Mouse (Mus musculus): Measurements from ENCODE around the gene Pard3. TPM values are rescaled to one million over a fixed set of nuclear protein-coding genes. Genes with fewer than 3 reads are reported as not detected.

The Pard3 gene
- polyA plus RNA-seq, 1 experiment from 2014 or later: 17.3 TPM

DNA sequence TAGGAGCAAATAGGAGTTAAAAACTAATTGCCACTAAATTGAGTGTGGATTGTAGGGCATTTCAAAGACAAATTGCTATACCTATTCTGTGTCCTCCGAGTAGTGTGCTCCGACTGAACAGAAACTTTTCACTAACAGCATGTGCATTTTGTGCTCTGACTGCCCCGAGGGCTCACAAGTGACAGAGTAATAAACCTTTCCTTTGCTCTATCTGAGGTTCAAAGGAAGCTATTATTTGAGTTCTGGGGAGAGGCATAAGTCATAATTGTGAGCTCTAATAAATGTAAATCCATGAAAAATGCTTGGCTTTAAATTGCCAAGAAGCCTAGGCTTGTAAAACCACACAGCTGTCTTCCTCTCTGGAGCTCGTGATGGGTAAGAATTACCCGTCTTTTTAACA, 156.5 kb downstream of the Pard3 start:
- ATAC-seq: peak; percentile 74
- Histone ChIP-seq H3K36me3 (ENCODE audit: control insufficient read depth, insufficient read depth, low read length) (no peaks in the 10 kb centered on the region), H3K9ac (ENCODE audit: low read depth, low read length) (no peak overlapping the region), H3K27ac (ENCODE audit: low read length) (no peak overlapping the region), H3K9me3 (ENCODE audit: control insufficient read depth, low read length) (no peaks in the 10 kb centered on the region), H3K4me1 (ENCODE audit: control insufficient read depth, insufficient read depth, low read length) (peaks cover 24% of the 10 kb centered on the region), H3K4me3 (ENCODE audit: low read length) (no peak overlapping the region), H3K27me3 (replicated peaks; ENCODE audit: control insufficient read depth, insufficient read depth, low read length) (no peaks in the 10 kb centered on the region), H3K4me2 (ENCODE audit: low read depth, low read length) (no peak overlapping the region)
- 18% methylated on average over 5 of the region's 5 CpGs for WGBS

DNA sequence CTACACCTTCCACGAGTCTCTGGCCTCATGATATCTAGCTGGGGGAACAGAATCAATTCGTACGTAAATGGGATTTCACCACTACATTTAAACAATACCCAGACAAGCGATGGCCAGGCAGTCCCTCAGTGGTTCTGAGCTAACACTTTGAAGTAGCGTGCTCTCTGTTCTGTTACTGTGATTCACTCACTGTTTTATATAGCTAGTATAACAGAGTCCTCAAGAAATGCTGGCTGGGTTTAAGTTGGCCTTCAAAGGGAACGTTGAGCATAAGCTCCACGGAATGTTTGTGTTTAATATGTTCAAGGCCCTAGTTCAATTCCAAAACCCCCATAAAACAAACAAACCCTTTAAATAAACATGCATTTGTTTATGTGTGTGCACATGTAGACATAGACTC, 156.9 kb downstream of the Pard3 start:
- ATAC-seq: peak; percentile 33; the same call in 1 of the 2 replicates
- H3K27ac ChIP-seq (ENCODE audit: low read length): no peak overlapping the region
- 32% methylated on average over 7 of the region's 7 CpGs for WGBS

DNA sequence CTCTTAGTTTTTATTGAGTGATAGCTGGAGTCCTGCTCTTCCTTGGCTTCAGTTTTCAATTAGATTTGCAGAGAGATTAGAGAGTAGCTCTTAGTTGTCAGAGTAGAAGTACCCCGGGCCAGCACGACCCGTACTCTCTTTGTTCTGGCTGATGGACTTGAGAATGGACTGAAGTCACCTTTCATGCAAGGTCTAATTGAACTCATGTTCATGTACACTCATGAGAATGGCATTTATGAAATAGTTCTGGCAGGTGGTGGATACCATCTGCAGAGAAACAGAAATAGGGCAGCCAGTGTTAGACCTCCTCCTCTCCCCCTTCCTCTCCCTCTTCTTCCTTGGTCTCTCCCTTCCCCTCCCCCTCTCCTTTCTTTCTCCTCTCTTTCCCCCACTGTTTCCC, 158.7 kb downstream of the Pard3 start:
- Histone ChIP-seq H3K9me3 (ENCODE audit: control insufficient read depth, low read length) (no peaks in the 10 kb centered on the region), H3K9ac (ENCODE audit: low read depth, low read length) (no peak overlapping the region), H3K27ac (ENCODE audit: low read length) (no peak overlapping the region), H3K36me3 (ENCODE audit: control insufficient read depth, insufficient read depth, low read length) (no peaks in the 10 kb centered on the region), H3K4me1 (ENCODE audit: control insufficient read depth, insufficient read depth, low read length) (peaks cover 29% of the 10 kb centered on the region), H3K4me2 (ENCODE audit: low read depth, low read length) (no peak overlapping the region), H3K27me3 (replicated peaks; ENCODE audit: control insufficient read depth, insufficient read depth, low read length) (no peaks in the 10 kb centered on the region), H3K4me3 (ENCODE audit: low read length) (no peak overlapping the region)
- ATAC-seq: no peak
- WGBS: 77% methylated on average over 3 of the region's 3 CpGs

More for the DNA sequence above, 156.9 kb downstream of the Pard3 start:
- no peak overlapping the region for H3K9ac ChIP-seq (ENCODE audit: low read depth, low read length)
- H3K4me1 ChIP-seq (ENCODE audit: control insufficient read depth, insufficient read depth, low read length): peaks cover 24% of the 10 kb centered on the region
- H3K9me3 ChIP-seq (ENCODE audit: control insufficient read depth, low read length): no peaks in the 10 kb centered on the region
- no peak overlapping the region for H3K4me3 ChIP-seq (ENCODE audit: low read length)
- H3K27me3 ChIP-seq (replicated peaks; ENCODE audit: control insufficient read depth, insufficient read depth, low read length): no peaks in the 10 kb centered on the region
- H3K4me2 ChIP-seq (ENCODE audit: low read depth, low read length): no peak overlapping the region
- H3K36me3 ChIP-seq (ENCODE audit: control insufficient read depth, insufficient read depth, low read length): no peaks in the 10 kb centered on the region

DNA sequence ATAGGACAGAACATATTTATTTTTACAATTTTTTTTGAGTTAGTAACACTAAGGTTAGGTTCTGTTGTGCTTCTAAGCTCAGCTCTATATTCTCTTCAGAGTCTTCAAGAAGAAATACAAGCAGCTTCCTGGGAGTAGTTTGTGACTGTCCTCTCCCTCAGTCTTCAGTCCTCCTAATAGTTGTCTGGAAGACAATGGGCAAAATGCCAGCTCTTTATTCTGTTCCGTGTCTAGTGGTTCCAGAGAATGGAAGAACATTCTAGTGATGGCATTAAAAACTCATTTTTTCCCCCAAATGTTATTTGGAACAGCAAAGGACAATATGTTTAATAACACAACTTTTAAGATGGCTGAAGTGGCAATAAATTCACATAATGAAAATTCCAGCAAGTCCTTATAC, 163.3 kb downstream of the Pard3 start:
- WGBS: 38% methylated on average over 1 of the region's 1 CpGs

DNA sequence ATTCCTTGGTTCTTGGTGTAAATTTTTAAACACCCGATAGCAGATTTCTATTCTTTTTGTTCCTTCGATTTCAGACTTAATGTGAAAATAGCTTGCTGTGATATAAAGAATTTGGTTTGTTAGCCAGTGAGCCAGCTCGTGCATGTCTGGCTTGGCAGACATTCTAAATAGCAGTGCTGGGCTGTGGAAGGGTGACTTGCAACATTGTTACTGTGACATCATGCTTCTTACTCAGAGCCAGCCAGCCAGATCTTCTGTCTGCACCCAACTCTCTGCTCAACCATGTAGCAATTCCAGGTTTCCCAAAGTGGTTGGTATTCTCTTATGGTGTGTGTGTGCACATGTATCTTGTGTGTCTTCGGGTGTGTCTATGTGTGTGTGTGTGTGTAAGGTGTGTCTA, 163.7 kb downstream of the Pard3 start:
- peaks cover 18% of the 10 kb centered on the region for H3K4me1 ChIP-seq (ENCODE audit: control insufficient read depth, insufficient read depth, low read length)
- no peak overlapping the region for H3K27ac ChIP-seq (ENCODE audit: low read length)
- H3K4me2 ChIP-seq (ENCODE audit: low read depth, low read length): no peak overlapping the region
- no peak; the same call in 1 of the 2 replicates for ATAC-seq
- no peaks in the 10 kb centered on the region for H3K9me3 ChIP-seq (ENCODE audit: control insufficient read depth, low read length)
- H3K9ac ChIP-seq (ENCODE audit: low read depth, low read length): no peak overlapping the region
- no peak overlapping the region for H3K4me3 ChIP-seq (ENCODE audit: low read length)
- WGBS: 63% methylated on average over 4 of the region's 4 CpGs
- no peaks in the 10 kb centered on the region for H3K27me3 ChIP-seq (replicated peaks; ENCODE audit: control insufficient read depth, insufficient read depth, low read length)
- H3K36me3 ChIP-seq (ENCODE audit: control insufficient read depth, insufficient read depth, low read length): no peaks in the 10 kb centered on the region

More for the DNA sequence above, 163.3 kb downstream of the Pard3 start:
- Histone ChIP-seq H3K27ac (ENCODE audit: low read length) (no peak overlapping the region), H3K27me3 (replicated peaks; ENCODE audit: control insufficient read depth, insufficient read depth, low read length) (no peaks in the 10 kb centered on the region), H3K36me3 (ENCODE audit: control insufficient read depth, insufficient read depth, low read length) (no peaks in the 10 kb centered on the region), H3K9ac (ENCODE audit: low read depth, low read length) (no peak overlapping the region), H3K9me3 (ENCODE audit: control insufficient read depth, low read length) (no peaks in the 10 kb centered on the region), H3K4me2 (ENCODE audit: low read depth, low read length) (no peak overlapping the region), H3K4me1 (ENCODE audit: control insufficient read depth, insufficient read depth, low read length) (peaks cover 21% of the 10 kb centered on the region), H3K4me3 (ENCODE audit: low read length) (no peak overlapping the region)
- ATAC-seq: no peak

DNA sequence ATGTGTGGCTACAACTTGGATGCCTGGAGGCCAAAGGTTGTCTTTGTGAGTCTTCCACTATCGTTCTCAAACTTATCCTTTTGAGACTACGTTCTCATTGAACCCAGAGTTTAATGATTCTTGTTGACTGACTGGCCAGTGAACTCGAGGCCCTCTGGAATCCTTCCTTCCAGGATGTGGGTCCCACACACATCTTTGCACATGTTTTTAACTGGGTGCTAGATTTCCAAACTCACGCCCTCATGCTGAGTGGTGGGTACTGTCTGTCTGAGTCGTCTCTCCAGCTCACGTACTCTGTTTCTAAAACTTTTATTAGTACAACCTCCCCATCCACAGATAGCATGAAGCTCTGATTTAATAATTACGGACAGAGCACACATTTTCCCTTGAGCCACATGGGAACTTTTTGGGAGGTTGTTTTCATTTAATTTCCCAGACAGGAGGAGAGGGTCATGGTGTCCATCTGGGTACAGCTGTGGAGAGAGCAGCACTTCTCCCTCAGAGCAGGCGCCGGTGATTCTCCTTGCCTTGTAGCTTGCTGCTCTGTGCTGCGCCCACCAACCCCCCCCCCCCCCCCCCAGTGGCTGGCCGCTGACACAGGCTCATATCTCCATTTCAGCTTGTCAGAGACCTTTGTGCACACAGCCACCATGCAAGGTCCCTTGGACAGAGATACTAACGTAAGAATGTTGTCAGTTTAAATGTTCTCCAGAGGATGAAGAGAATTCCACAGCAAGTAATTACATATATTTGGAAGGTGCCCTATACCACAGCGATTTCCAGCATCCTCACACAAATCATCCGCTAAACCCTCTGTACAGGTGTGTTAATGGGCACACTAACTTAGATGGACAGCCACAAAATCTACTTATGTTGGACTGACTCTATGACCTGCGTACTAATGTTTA, 165.9 kb downstream of the Pard3 start:
- Histone ChIP-seq H3K9ac (ENCODE audit: low read depth, low read length) (no peak overlapping the region), H3K4me1 (ENCODE audit: control insufficient read depth, insufficient read depth, low read length) (peaks cover 17% of the 10 kb centered on the region), H3K27ac (ENCODE audit: low read length) (peak overlapping the region; percentile 17; the same call in 1 of the 2 replicates), H3K4me3 (ENCODE audit: low read length) (no peak overlapping the region), H3K27me3 (replicated peaks; ENCODE audit: control insufficient read depth, insufficient read depth, low read length) (no peaks in the 10 kb centered on the region), H3K4me2 (ENCODE audit: low read depth, low read length) (no peak overlapping the region), H3K36me3 (ENCODE audit: control insufficient read depth, insufficient read depth, low read length) (no peaks in the 10 kb centered on the region), H3K9me3 (ENCODE audit: control insufficient read depth, low read length) (no peaks in the 10 kb centered on the region)
- WGBS: 51% methylated on average over 15 of the region's 15 CpGs
- no peak for ATAC-seq

DNA sequence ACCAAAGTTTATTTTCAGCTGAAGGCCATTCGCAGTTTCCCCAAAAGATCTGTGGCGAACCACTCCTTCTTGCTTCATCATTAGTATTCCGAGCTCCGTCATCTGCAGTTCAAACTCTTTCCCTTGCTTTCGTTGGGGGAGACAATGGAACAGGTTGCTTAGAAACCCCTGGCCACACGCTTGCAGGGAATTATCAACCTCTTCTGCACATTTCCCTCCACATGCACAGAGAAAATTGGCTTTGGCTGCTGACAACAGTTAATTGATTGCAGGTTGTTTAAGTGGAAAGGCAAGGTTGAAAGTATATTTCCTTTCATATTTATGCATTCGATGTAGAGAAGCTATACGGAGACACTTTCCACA, 166.5 kb downstream of the Pard3 start:
- no peak overlapping the region for H3K4me2 ChIP-seq (ENCODE audit: low read depth, low read length)
- H3K4me3 ChIP-seq (ENCODE audit: low read length): no peak overlapping the region
- ATAC-seq: no peak
- WGBS: 51% methylated on average over 8 of the region's 8 CpGs
- H3K9ac ChIP-seq (ENCODE audit: low read depth, low read length): no peak overlapping the region
- no peak overlapping the region for H3K27ac ChIP-seq (ENCODE audit: low read length)
- no peaks in the 10 kb centered on the region for H3K9me3 ChIP-seq (ENCODE audit: control insufficient read depth, low read length)
- H3K27me3 ChIP-seq (replicated peaks; ENCODE audit: control insufficient read depth, insufficient read depth, low read length): no peaks in the 10 kb centered on the region
- H3K36me3 ChIP-seq (ENCODE audit: control insufficient read depth, insufficient read depth, low read length): no peaks in the 10 kb centered on the region
- H3K4me1 ChIP-seq (ENCODE audit: control insufficient read depth, insufficient read depth, low read length): peaks cover 17% of the 10 kb centered on the region

DNA sequence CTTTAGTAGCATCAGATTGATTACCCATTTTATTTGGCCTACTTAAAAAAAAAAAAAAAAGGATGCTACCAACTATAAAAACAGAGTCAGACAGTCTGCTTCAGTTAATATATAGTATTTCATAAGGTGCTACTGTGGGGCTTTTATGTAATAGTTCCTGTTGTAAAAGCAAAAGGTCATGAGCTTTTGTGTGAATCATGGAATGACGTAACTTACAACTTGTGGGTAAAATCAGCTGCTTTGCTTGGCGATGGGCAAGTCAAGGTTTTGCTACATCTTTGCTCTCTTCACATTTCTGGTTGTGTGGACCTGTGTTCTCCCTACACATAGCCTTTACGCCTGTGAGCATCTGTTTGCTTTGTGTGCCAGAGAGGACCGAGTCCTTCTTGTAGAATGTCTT, 179.7 kb downstream of the Pard3 start:
- ATAC-seq: no peak
- WGBS: 86% methylated on average over 4 of the region's 4 CpGs

DNA sequence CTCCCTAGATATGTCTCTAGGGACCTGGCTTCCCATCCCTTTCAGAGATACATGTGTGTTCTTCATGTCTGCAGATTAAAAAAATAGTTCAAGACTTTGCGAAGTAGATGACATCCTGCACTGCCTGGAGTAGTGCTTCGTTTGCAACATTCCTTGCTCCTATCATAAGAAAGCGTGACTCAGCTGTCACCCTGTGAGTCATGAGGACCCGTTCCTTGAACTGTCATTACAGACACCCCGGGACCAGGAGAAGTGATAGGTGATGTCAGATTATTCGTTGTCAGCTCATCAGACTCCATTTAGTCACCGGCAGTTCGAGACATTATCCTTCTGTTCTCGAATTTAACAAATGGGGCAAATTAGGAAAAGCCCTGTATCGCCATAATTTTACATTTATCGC, 180.1 kb downstream of the Pard3 start:
- WGBS: 81% methylated on average over 11 of the region's 11 CpGs
- no peaks in the 10 kb centered on the region for H3K27me3 ChIP-seq (replicated peaks; ENCODE audit: control insufficient read depth, insufficient read depth, low read length)
- no peaks in the 10 kb centered on the region for H3K36me3 ChIP-seq (ENCODE audit: control insufficient read depth, insufficient read depth, low read length)
- H3K4me3 ChIP-seq (ENCODE audit: low read length): no peak overlapping the region
- ATAC-seq: peak; percentile 58; the same call in 1 of the 2 replicates
- no peak overlapping the region for H3K4me2 ChIP-seq (ENCODE audit: low read depth, low read length)
- no peaks in the 10 kb centered on the region for H3K9me3 ChIP-seq (ENCODE audit: control insufficient read depth, low read length)
- H3K4me1 ChIP-seq (ENCODE audit: control insufficient read depth, insufficient read depth, low read length): peaks cover 3% of the 10 kb centered on the region
- H3K27ac ChIP-seq (ENCODE audit: low read length): no peak overlapping the region
- H3K9ac ChIP-seq (ENCODE audit: low read depth, low read length): no peak overlapping the region

More for the DNA sequence above, 179.7 kb downstream of the Pard3 start:
- Histone ChIP-seq H3K4me2 (ENCODE audit: low read depth, low read length) (no peak overlapping the region), H3K36me3 (ENCODE audit: control insufficient read depth, insufficient read depth, low read length) (no peaks in the 10 kb centered on the region), H3K4me1 (ENCODE audit: control insufficient read depth, insufficient read depth, low read length) (peaks cover 3% of the 10 kb centered on the region), H3K9ac (ENCODE audit: low read depth, low read length) (no peak overlapping the region), H3K27me3 (replicated peaks; ENCODE audit: control insufficient read depth, insufficient read depth, low read length) (no peaks in the 10 kb centered on the region), H3K4me3 (ENCODE audit: low read length) (no peak overlapping the region), H3K27ac (ENCODE audit: low read length) (no peak overlapping the region), H3K9me3 (ENCODE audit: control insufficient read depth, low read length) (no peaks in the 10 kb centered on the region)

Measured in intestine, embryonic 16.5 days (tissue).